Mouse (Mus musculus) ovary, postnatal 10 days (tissue): ENCODE measurements around the gene Rmnd1.

Experiments
- DNase-seq: peaks from one replicate; pipeline ENCODE4 v3.0.0; 2022; ENCODE audit warnings: low spot score

Gene Rmnd1

GRCm38 (mm10) chr10:4354371-4355260 lies 77.6 kb downstream of the Rmnd1 start:
- no peak for DNase-seq
